Mouse (Mus musculus): ENCODE results near the gene Tbc1d9. TPM values are rescaled to one million over a fixed set of nuclear protein-coding genes. Genes with fewer than 3 reads are reported as not detected.
A peak's percentile ranks its signal among the peaks of the same experiment; 100 is the strongest.

Tbc1d9 gene
- polyA plus RNA-seq (2015; fragmentation: Nextera tagmentation; extraction: Ambion mirVana) = 0.40 and 0.53 TPM in 2 replicates

DNA sequence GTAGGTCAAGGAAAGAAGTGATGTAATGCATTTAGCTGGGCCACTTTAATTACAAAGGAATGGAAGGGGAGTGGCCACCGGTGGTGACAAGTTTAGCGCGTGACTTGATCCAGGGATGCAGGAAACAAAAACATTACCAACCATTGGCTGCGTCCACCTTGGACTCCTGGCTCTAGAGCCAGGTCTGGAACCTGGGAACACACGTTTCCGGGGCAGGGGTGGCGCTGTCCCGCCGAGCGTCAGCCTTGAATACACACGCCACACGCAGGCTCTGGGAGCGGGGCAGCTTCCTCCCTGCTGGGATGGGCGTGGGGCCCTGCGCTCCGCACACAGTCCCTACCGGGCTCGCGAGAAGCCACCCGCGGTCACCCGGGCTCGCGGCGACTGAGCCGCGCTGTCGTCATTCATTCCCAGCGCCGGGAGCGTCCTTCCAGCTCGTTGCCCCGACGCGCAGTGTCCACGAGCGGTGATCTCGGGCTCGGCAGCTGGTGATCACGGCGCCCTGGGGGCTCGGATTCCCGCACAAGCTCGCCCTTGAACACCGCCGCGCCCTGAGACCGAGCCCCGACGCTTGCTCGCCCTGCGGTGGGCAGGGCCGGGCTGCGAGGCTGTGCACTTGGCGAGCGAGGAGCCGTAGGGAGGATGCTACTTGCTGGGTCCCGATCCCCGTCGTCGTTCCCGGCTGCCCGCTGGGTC is at the start of gene Tbc1d9:
Gene Tbc1d9, plus strand, starts transcription at position 118 of the 696 bp plus-strand sequence.
- peak within 1 kb of the TSS; percentile 59 for H3K4me3 ChIP-seq (replicated peaks)
- WGBS (ENCODE audit: insufficient replicate concordance) = under 1% methylated on average over 63 of the region's 63 CpGs
- no peaks in the 10 kb centered on the region for H3K9me3 ChIP-seq (replicated peaks)
- no peaks in the 10 kb centered on the region for H3K36me3 ChIP-seq (replicated peaks)
- peak within 1 kb of the TSS; percentile 53; the same call in 1 of the 2 replicates for H3K27ac ChIP-seq (replicated peaks)
- H3K4me1 ChIP-seq (replicated peaks) = peaks cover 4% of the 10 kb centered on the region; the same call in 1 of the 2 replicates
- peak within 1 kb of the TSS; percentile 74 for H3K4me2 ChIP-seq
- peaks cover 52% of the 10 kb centered on the region for H3K27me3 ChIP-seq
- peak within 1 kb of the TSS; percentile 37 for H3K9ac ChIP-seq
- peak; percentile 83 for ATAC-seq (ENCODE audit: insufficient read depth)

DNA sequence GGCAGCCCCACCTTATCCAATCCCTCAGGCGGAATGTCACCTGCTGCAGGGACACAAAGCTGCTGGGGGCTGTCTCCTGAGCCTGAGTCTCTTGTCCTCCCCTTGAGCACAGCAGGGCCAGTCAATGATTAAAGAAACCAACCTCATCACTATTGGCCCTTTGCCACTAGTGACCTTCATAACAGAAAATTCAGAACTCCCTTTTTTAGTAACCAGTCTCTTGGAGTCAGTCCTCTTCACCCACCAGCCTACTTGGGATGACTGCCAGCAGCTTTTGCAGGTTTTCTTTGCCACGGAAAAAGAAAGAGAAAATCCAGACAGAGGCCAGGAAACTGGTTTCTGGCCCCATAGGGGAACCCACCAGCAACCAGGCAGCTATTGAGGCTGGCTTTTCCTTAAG is 30.1 kb upstream of the Tbc1d9 start:
- WGBS (ENCODE audit: insufficient replicate concordance) = 34% methylated on average over 2 of the region's 2 CpGs
- H3K27me3 ChIP-seq = no peaks in the 10 kb centered on the region
- H3K4me3 ChIP-seq (replicated peaks) = no peak overlapping the region
- ATAC-seq (ENCODE audit: insufficient read depth) = no peak
- no peaks in the 10 kb centered on the region for H3K36me3 ChIP-seq (replicated peaks)
- H3K4me2 ChIP-seq = no peak overlapping the region
- no peak overlapping the region for H3K9ac ChIP-seq
- H3K27ac ChIP-seq (replicated peaks) = no peak overlapping the region
- H3K4me1 ChIP-seq (replicated peaks) = no peaks in the 10 kb centered on the region
- no peaks in the 10 kb centered on the region for H3K9me3 ChIP-seq (replicated peaks)

DNA sequence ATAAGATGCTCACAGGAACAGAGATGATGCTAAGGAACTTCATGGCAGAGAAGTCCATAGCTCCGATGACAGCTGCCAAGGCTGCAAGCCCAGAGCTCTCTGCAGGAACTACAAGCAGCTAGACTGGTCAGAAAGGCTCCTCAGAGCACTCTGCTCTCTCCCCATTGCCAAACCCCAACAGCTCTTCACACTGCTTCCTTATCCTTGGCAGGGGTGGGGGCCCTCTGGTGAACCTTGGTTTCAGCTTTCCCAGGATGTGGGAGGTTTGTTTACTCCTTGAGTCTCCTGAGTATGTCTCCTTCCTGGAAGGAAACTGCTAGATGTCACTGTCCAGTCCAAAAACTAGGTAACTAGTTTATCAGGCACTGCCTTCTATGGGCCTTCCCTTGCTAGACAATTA is 25.1 kb upstream of the Tbc1d9 start:
- 50% methylated on average over 1 of the region's 1 CpGs for WGBS (ENCODE audit: insufficient replicate concordance)

DNA sequence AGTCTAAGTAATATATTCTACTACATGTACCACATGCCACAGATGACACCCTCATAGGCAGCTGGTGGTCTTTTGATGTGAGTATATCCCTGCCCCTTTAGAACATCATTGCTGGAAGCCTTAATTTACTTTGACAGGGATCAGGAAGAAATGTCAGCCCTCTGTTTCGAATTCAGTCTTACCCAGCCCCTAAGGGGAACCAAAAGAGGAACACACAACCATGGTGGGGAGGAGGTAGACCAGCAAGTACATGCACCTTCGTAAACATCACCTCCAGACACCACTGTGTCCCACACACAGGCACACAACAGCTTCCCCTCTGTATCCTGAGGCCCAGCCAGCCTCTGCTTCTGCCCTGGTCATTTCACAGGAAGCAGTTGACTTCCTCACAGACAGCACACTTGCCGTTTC is 24.4 kb upstream of the Tbc1d9 start:
- Histone ChIP-seq H3K27me3 (no peaks in the 10 kb centered on the region), H3K4me3 (replicated peaks) (no peak overlapping the region), H3K4me1 (replicated peaks) (no peaks in the 10 kb centered on the region), H3K36me3 (replicated peaks) (no peaks in the 10 kb centered on the region), H3K4me2 (peak overlapping the region; percentile 13; the same call in 1 of the 2 replicates), H3K27ac (replicated peaks) (0 out of 2 replicates have a peak overlapping the region, but pooled peaks have one; percentile 14), H3K9me3 (replicated peaks) (no peaks in the 10 kb centered on the region), H3K9ac (no peak overlapping the region)
- no peak for ATAC-seq (ENCODE audit: insufficient read depth)
- WGBS (ENCODE audit: insufficient replicate concordance) = 7% methylated on average over 3 of the region's 3 CpGs

More for the DNA sequence above, 25.1 kb upstream of the Tbc1d9 start:
- 0 out of 2 replicates have a peak overlapping the region, but pooled peaks have one; percentile 11 for H3K27ac ChIP-seq (replicated peaks)
- H3K4me1 ChIP-seq (replicated peaks) = no peaks in the 10 kb centered on the region
- H3K9ac ChIP-seq = no peak overlapping the region
- H3K4me3 ChIP-seq (replicated peaks) = no peak overlapping the region
- no peaks in the 10 kb centered on the region for H3K9me3 ChIP-seq (replicated peaks)
- H3K36me3 ChIP-seq (replicated peaks) = no peaks in the 10 kb centered on the region
- ATAC-seq (ENCODE audit: insufficient read depth) = no peak; the same call in 1 of the 2 replicates
- no peak overlapping the region for H3K4me2 ChIP-seq
- H3K27me3 ChIP-seq = no peaks in the 10 kb centered on the region

DNA sequence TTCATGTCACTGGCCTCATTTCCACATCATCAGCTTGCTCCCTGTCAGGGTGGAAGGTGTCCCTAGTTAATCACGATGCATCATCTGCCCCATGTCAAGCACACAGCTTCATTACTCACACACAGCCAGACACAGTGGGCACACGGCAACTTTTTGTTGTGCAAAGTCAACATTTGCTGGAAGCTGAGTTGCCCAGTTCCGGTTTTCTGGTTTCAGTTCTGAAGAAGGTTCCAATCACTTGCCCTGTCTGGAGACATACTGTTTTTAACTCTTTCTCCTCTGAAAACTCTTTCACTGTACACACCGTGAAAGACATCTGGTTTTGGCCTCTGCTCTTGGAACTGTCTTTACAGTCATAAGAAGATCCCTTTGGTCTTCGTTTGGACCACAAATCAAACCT is 23.8 kb upstream of the Tbc1d9 start:
- H3K27ac ChIP-seq (replicated peaks) = 0 out of 2 replicates have a peak overlapping the region, but pooled peaks have one; percentile 11
- no peaks in the 10 kb centered on the region for H3K9me3 ChIP-seq (replicated peaks)

DNA sequence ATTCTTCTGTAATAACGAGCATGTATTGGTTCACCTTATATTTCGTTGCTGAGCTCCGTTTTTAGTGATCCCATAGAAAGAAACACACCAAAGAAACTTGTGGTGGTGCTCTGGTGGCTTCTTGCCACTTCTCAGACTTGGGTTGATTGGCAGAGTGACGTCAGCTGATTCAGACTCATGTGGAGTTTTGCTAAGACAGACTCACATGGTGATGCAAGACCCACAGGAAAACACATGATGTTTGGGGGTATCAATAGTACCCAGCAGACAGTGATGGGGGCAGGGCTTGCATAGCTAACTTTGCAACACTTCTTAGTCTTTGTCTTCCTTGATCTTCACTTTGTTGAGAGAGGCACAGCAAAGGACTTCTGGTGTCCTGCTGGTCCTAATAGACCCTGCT is 20.6 kb upstream of the Tbc1d9 start:
- Histone ChIP-seq H3K9ac (no peak overlapping the region), H3K9me3 (replicated peaks) (no peaks in the 10 kb centered on the region), H3K4me1 (replicated peaks) (no peaks in the 10 kb centered on the region), H3K4me3 (replicated peaks) (no peak overlapping the region), H3K4me2 (no peak overlapping the region), H3K27me3 (no peaks in the 10 kb centered on the region), H3K27ac (replicated peaks) (no peak overlapping the region), H3K36me3 (replicated peaks) (no peaks in the 10 kb centered on the region)
- 55% methylated on average over 4 of the region's 4 CpGs for WGBS (ENCODE audit: insufficient replicate concordance)
- no peak for ATAC-seq (ENCODE audit: insufficient read depth)

More for the DNA sequence above, 23.8 kb upstream of the Tbc1d9 start:
- H3K27me3 ChIP-seq = no peaks in the 10 kb centered on the region
- no peak for ATAC-seq (ENCODE audit: insufficient read depth)
- no peak overlapping the region for H3K4me3 ChIP-seq (replicated peaks)
- H3K4me2 ChIP-seq = peak overlapping the region; percentile 13
- WGBS (ENCODE audit: insufficient replicate concordance) = 36% methylated on average over 5 of the region's 5 CpGs
- H3K9ac ChIP-seq = no peak overlapping the region
- H3K4me1 ChIP-seq (replicated peaks) = no peaks in the 10 kb centered on the region
- H3K36me3 ChIP-seq (replicated peaks) = no peaks in the 10 kb centered on the region

DNA sequence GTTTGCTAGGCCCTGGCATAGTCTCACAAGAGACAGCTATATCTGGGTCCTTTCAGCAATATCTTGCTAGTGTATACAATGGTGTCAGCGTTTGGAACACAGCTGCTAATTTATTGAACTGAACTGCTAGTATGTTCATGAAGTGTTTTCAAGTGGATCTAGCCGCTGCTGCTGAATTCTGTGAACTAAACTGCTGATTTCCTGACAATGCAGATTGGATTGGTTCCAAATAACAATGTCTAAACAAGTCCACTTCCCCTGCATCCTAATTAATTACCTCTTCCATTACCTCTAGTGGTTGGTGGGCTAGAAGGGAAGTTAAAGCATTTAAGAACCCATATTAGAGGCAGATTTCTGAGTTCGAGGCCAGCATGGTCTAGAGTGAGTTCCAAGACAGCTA is 19.7 kb upstream of the Tbc1d9 start:
- no peaks in the 10 kb centered on the region for H3K36me3 ChIP-seq (replicated peaks)
- no peak overlapping the region for H3K4me2 ChIP-seq

DNA sequence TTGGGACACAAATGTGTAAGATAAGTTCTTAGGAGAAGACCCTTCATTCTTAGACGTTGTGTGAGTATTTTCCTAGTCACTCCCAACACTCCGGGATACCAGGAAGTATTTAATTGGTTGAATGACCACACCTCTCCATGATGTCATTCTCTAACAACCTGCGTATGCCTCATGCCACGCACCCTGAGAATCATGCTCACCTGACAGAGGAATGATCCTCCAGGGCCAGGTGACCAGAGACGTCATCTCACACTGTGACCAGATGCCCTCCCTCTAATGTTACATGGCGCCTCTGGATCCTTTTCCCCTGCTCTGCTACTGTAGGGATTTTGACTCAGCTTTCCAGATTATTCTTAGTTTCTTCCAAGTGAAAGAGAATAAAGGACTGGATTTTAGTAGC is 16.0 kb upstream of the Tbc1d9 start:
- no peaks in the 10 kb centered on the region for H3K4me1 ChIP-seq (replicated peaks)
- no peaks in the 10 kb centered on the region for H3K36me3 ChIP-seq (replicated peaks)
- no peak overlapping the region for H3K4me2 ChIP-seq
- H3K9me3 ChIP-seq (replicated peaks) = no peaks in the 10 kb centered on the region
- no peak overlapping the region for H3K9ac ChIP-seq
- no peaks in the 10 kb centered on the region for H3K27me3 ChIP-seq
- WGBS (ENCODE audit: insufficient replicate concordance) = 67% methylated on average over 6 of the region's 6 CpGs
- H3K4me3 ChIP-seq (replicated peaks) = no peak overlapping the region
- no peak overlapping the region for H3K27ac ChIP-seq (replicated peaks)
- ATAC-seq (ENCODE audit: insufficient read depth) = no peak

More for the DNA sequence above, 19.7 kb upstream of the Tbc1d9 start:
- WGBS (ENCODE audit: insufficient replicate concordance) = 51% methylated on average over 3 of the region's 3 CpGs
- Histone ChIP-seq H3K9me3 (replicated peaks) (no peaks in the 10 kb centered on the region), H3K27me3 (no peaks in the 10 kb centered on the region), H3K4me3 (replicated peaks) (no peak overlapping the region), H3K9ac (no peak overlapping the region), H3K27ac (replicated peaks) (no peak overlapping the region), H3K4me1 (replicated peaks) (no peaks in the 10 kb centered on the region)
- ATAC-seq (ENCODE audit: insufficient read depth) = no peak

DNA sequence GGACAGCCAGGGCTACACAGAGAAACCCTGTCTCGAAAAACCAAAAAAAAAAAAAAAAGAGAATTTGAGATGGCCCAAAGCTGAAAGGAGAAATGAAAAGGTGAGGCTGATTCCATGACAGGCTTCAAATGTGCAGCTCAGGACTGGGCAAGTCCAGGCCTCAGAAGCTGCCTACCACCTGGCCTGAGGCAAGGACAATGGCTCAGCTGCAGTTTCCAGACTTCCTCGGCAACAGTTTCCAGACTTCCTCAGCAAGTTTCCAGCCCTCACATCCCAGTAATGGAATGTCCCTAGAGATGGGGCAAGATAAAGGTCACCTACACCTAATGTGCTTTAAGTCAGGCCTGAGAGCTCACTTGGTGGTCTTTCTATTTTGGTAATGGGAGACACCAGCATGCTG is 13.1 kb upstream of the Tbc1d9 start:
- no peak overlapping the region for H3K4me2 ChIP-seq
- no peak for ATAC-seq (ENCODE audit: insufficient read depth)
- H3K4me1 ChIP-seq (replicated peaks) = no peaks in the 10 kb centered on the region
- no peak overlapping the region for H3K27ac ChIP-seq (replicated peaks)
- H3K36me3 ChIP-seq (replicated peaks) = no peaks in the 10 kb centered on the region
- no peak overlapping the region for H3K9ac ChIP-seq
- no peak overlapping the region for H3K4me3 ChIP-seq (replicated peaks)
- no peaks in the 10 kb centered on the region for H3K9me3 ChIP-seq (replicated peaks)
- 58% methylated on average over 2 of the region's 2 CpGs for WGBS (ENCODE audit: insufficient replicate concordance)
- no peaks in the 10 kb centered on the region for H3K27me3 ChIP-seq

DNA sequence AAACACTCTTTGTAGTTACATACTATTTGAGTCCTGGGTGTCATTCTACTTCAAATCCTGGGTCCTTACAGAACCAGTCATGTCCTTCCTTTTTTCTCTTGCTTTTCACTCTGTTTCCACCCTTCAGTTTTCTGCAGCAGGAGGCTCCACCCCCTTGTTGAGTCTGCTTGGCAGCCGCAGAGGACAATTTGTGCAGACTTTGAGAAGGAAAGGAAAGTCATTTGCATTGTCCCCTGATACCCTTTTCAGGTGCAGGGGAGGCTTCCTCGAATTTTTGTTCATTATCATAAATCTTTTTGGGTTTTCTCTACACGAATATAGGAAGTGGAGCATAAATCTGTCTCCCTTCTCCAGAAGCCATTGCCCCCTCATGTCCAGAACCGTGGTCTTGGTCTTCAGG is 12.7 kb upstream of the Tbc1d9 start:
- Histone ChIP-seq H3K4me1 (replicated peaks) (no peaks in the 10 kb centered on the region), H3K4me2 (no peak overlapping the region), H3K36me3 (replicated peaks) (no peaks in the 10 kb centered on the region), H3K27ac (replicated peaks) (no peak overlapping the region), H3K4me3 (replicated peaks) (no peak overlapping the region), H3K27me3 (no peaks in the 10 kb centered on the region), H3K9ac (no peak overlapping the region), H3K9me3 (replicated peaks) (no peaks in the 10 kb centered on the region)
- ATAC-seq (ENCODE audit: insufficient read depth) = no peak
- WGBS (ENCODE audit: insufficient replicate concordance) = 25% methylated on average over 4 of the region's 4 CpGs

DNA sequence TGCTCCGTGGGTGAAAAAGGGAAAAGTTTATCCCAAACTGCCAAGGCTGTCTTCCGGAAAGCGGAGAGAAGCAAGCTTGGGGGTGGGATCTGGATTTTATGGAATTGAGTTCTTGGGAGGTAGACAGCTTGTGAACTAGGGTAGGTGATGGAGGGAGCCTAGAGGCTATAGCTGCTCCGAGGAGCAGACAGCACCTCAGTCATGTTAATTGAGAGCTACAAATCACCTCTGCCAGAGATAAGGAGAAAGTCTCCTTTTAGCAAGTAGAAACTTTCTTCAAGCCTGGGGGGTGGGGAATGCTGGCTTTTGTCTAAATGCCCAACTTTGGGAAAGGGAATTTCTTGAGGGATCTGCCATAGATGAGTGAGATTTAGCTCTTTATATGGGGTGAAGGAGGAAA is 10.0 kb upstream of the Tbc1d9 start:
- Histone ChIP-seq H3K36me3 (replicated peaks) (no peaks in the 10 kb centered on the region), H3K27ac (replicated peaks) (no peak overlapping the region)
- WGBS (ENCODE audit: insufficient replicate concordance) = 34% methylated on average over 4 of the region's 4 CpGs

More for the DNA sequence above, 10.0 kb upstream of the Tbc1d9 start:
- Histone ChIP-seq H3K9me3 (replicated peaks) (no peaks in the 10 kb centered on the region), H3K4me3 (replicated peaks) (no peak overlapping the region), H3K4me1 (replicated peaks) (no peaks in the 10 kb centered on the region), H3K27me3 (no peaks in the 10 kb centered on the region), H3K9ac (no peak overlapping the region), H3K4me2 (no peak overlapping the region)
- no peak for ATAC-seq (ENCODE audit: insufficient read depth)

All from liver, embryonic 15.5 days (tissue).